Mouse (Mus musculus): ENCODE measurements around the gene Clec2g.

- no peak for TF ChIP-seq CTCF (IDR thresholded peaks at IDR 0.05; ENCODE audit: control insufficient read depth, insufficient read depth, insufficient read length)
- no peak for TF ChIP-seq CEBPB (IDR thresholded peaks at IDR 0.05; ENCODE audit: low read depth)
- no peak for TF ChIP-seq USF1 (IDR thresholded peaks at IDR 0.05; ENCODE audit: low read depth)
- TF ChIP-seq FOSL1 (IDR thresholded peaks at IDR 0.05; ENCODE audit: insufficient read depth, low read length, poor library complexity, severe bottlenecking) = no peak
Observed at GRCm38 (mm10) chr6:128973439-128973697, 39.2 kb downstream of the Clec2g start.
